In genomic region chr2:38738601-38739301, GRCm38 (mm10) we compare ENCODE assay signal across 16 mouse cellular contexts. TPM values are rescaled to one million over a fixed set of nuclear protein-coding genes. Genes with fewer than 3 reads are reported as not detected.
DNase-seq lines count a peak whose midpoint lies in the region; ATAC-seq lines count a peak whose summit lies in the region.
"Had no signal": no experiment of that assay in that cellular context is flagged by ENCODE, and none has a peak within 500 bp of the region (broad histone marks: within the 10 kb centered on the region; RNA-seq: fewer than 3 reads in every experiment).

No protein-coding gene starts in this region.

- H3K9me3 ChIP-seq in neural tube, embryonic 11.5 days (ENCODE audit: control insufficient read depth, low read length): no peaks in the 10 kb centered on the region
- H3K9me3 ChIP-seq in neural tube, embryonic 15.5 days (replicated peaks): no peaks in the 10 kb centered on the region
- H3K9me3 ChIP-seq in embryonic facial prominence, embryonic 12.5 days: no peaks in the 10 kb centered on the region
- no peaks in the 10 kb centered on the region for H3K9me3 ChIP-seq in midbrain, embryonic 16.5 days (replicated peaks; ENCODE audit: control insufficient read depth, low read length, poor library complexity, severe bottlenecking)
- H3K9me3 ChIP-seq: heart, embryonic 15.5 days; liver, embryonic 15.5 days; midbrain, embryonic 12.5 days; stomach, embryonic 15.5 days had no signal

- no peak overlapping the region for H3K4me2 ChIP-seq in neural tube, embryonic 11.5 days (ENCODE audit: low read depth)
- no peak overlapping the region for H3K4me2 ChIP-seq in neural tube, embryonic 15.5 days
- H3K4me2 ChIP-seq in embryonic facial prominence, embryonic 12.5 days (replicated peaks): no peak overlapping the region
- no peak overlapping the region for H3K4me2 ChIP-seq in midbrain, embryonic 16.5 days (ENCODE audit: low read length)
- H3K4me2 ChIP-seq: heart, embryonic 15.5 days; liver, embryonic 15.5 days; midbrain, embryonic 12.5 days; stomach, embryonic 15.5 days had no signal

- WGBS in neural tube, embryonic 11.5 days: 92% methylated on average over 14 of the region's 14 CpGs
- 88% methylated on average over 14 of the region's 14 CpGs for WGBS in neural tube, embryonic 15.5 days
- whole genome bisulfite sequencing in embryonic facial prominence, embryonic 12.5 days: 84% methylated on average over 14 of the region's 14 CpGs
- 54% methylated on average over 14 of the region's 14 CpGs for WGBS in midbrain, embryonic 16.5 days

- H3K27ac ChIP-seq in neural tube, embryonic 11.5 days (ENCODE audit: low read depth, low read length): no peak overlapping the region
- H3K27ac ChIP-seq in neural tube, embryonic 15.5 days (replicated peaks): no peak overlapping the region
- H3K27ac ChIP-seq in embryonic facial prominence, embryonic 12.5 days: no peak overlapping the region
- no peak overlapping the region for H3K27ac ChIP-seq in midbrain, embryonic 16.5 days (ENCODE audit: low read length)
- H3K27ac ChIP-seq: heart, adult 2 months; heart, embryonic 15.5 days; liver, embryonic 15.5 days; midbrain, embryonic 12.5 days; stomach, embryonic 15.5 days had no signal

- ATAC-seq in neural tube, embryonic 11.5 days (ENCODE audit: insufficient read depth, low FRiP score, low TSS enrichment): no peak
- ATAC-seq in neural tube, embryonic 15.5 days (ENCODE audit: low FRiP score): no peak
- ATAC-seq in embryonic facial prominence, embryonic 12.5 days (ENCODE audit: insufficient number of reproducible peaks, insufficient read depth, low FRiP score, low TSS enrichment): no peak
- peak; percentile 21; the same call in 1 of the 2 replicates for ATAC-seq in midbrain, embryonic 16.5 days
- ATAC-seq in megakaryocyte progenitor cell, adult 5-6 weeks (replicated peaks; ENCODE audit: poor library complexity): no peak
- ATAC-seq: Patski had no signal

- intact Hi-C loops in heart, postnatal 25 days (cut with DNase I): loop anchor here (1.0 to 5.0 kb wide), 3 partner anchors 78 to 306 kb away; no protein-coding TSS in a partner anchor

- 0 out of 2 replicates have a peak overlapping the region, but pooled peaks have one; percentile 7 for H3K9ac ChIP-seq in neural tube, embryonic 11.5 days (ENCODE audit: low read length)
- no peak overlapping the region for H3K9ac ChIP-seq in neural tube, embryonic 15.5 days (replicated peaks)
- H3K9ac ChIP-seq in embryonic facial prominence, embryonic 12.5 days: peak overlapping the region; percentile 19; the same call in 1 of the 2 replicates
- H3K9ac ChIP-seq in midbrain, embryonic 16.5 days (ENCODE audit: low read depth, low read length): no peak overlapping the region; the same call in 1 of the 2 replicates
- H3K9ac ChIP-seq: heart, embryonic 15.5 days; liver, embryonic 15.5 days; midbrain, embryonic 12.5 days; stomach, embryonic 15.5 days had no signal

- H3K27me3 ChIP-seq in neural tube, embryonic 11.5 days (ENCODE audit: control insufficient read depth, insufficient read depth, low read length): no peaks in the 10 kb centered on the region
- no peaks in the 10 kb centered on the region for H3K27me3 ChIP-seq in neural tube, embryonic 15.5 days (replicated peaks)
- H3K27me3 ChIP-seq in embryonic facial prominence, embryonic 12.5 days: no peaks in the 10 kb centered on the region
- no peaks in the 10 kb centered on the region for H3K27me3 ChIP-seq in midbrain, embryonic 16.5 days (ENCODE audit: control insufficient read depth, insufficient read depth, low read depth, low read length)
- H3K27me3 ChIP-seq: liver, embryonic 15.5 days; midbrain, embryonic 12.5 days; Patski; stomach, embryonic 15.5 days had no signal

- H3K4me3 ChIP-seq in neural tube, embryonic 11.5 days (ENCODE audit: low read depth, low read length): no peak overlapping the region
- no peak overlapping the region for H3K4me3 ChIP-seq in neural tube, embryonic 15.5 days (replicated peaks)
- no peak overlapping the region for H3K4me3 ChIP-seq in embryonic facial prominence, embryonic 12.5 days
- H3K4me3 ChIP-seq in midbrain, embryonic 16.5 days (ENCODE audit: low read depth, low read length): no peak overlapping the region
- H3K4me3 ChIP-seq: heart, adult 2 months; heart, embryonic 15.5 days; liver, embryonic 15.5 days; midbrain, embryonic 12.5 days; stomach, embryonic 15.5 days had no signal

- H3K36me3 ChIP-seq in neural tube, embryonic 11.5 days (ENCODE audit: control insufficient read depth, insufficient read depth, low read length): no peaks in the 10 kb centered on the region
- H3K36me3 ChIP-seq in neural tube, embryonic 15.5 days: peaks cover 19% of the 10 kb centered on the region; the same call in 1 of the 2 replicates
- no peaks in the 10 kb centered on the region for H3K36me3 ChIP-seq in embryonic facial prominence, embryonic 12.5 days
- H3K36me3 ChIP-seq in midbrain, embryonic 16.5 days (ENCODE audit: control insufficient read depth, insufficient read depth, low read length): peaks cover 3% of the 10 kb centered on the region; the same call in 1 of the 2 replicates
- H3K36me3 ChIP-seq: heart, embryonic 15.5 days; liver, embryonic 15.5 days; midbrain, embryonic 12.5 days; stomach, embryonic 15.5 days had no signal

- no peaks in the 10 kb centered on the region for H3K4me1 ChIP-seq in neural tube, embryonic 11.5 days (ENCODE audit: control insufficient read depth, insufficient read depth, low read length)
- H3K4me1 ChIP-seq in neural tube, embryonic 15.5 days: no peaks in the 10 kb centered on the region
- no peaks in the 10 kb centered on the region for H3K4me1 ChIP-seq in embryonic facial prominence, embryonic 12.5 days
- 0 out of 2 replicates have a peak, but pooled peaks cover 3% of the 10 kb centered on the region for H3K4me1 ChIP-seq in midbrain, embryonic 16.5 days (ENCODE audit: control insufficient read depth, insufficient read depth, low read length)
- H3K4me1 ChIP-seq: heart, embryonic 15.5 days; liver, embryonic 15.5 days; stomach, embryonic 15.5 days had no signal

- peak; percentile 86 for DNase-seq in heart, adult 11 months
- DNase-seq in heart, postnatal 25 days (ENCODE audit: low spot score): no peak
- no peak for DNase-seq in neural tube, embryonic 11.5 days (ENCODE audit: low spot score)
- no peak for DNase-seq in cerebellum, postnatal 10 days

RNA-seq across cellular contexts. Expression of gene Nr5a1, which starts 24.4 kb away (rescaled TPM):
- not detected for total RNA-seq in heart, postnatal 25 days (2021)
- polyA plus RNA-seq in neural tube, embryonic 11.5 days (2014; fragmentation: Nextera tagmentation; extraction: Ambion mirVana): 0.08 and 0.11 TPM in 2 replicates
- polyA plus RNA-seq in neural tube, embryonic 15.5 days (2015; fragmentation: Nextera tagmentation; extraction: Ambion mirVana): 0.05 and 0.10 TPM in 2 replicates
- polyA plus RNA-seq in embryonic facial prominence, embryonic 12.5 days (2016; fragmentation: Nextera tagmentation; extraction: Ambion mirVana): 0.33 and 0.95 TPM in 2 replicates
- 0.25 and 1.5 TPM in 2 replicates for polyA plus RNA-seq in midbrain, embryonic 16.5 days (2015; fragmentation: Nextera tagmentation; extraction: Ambion mirVana)
- not detected in 2 replicates for total RNA-seq in megakaryocyte progenitor cell, adult 5-6 weeks (2015)
- total RNA-seq in megakaryocyte progenitor cell, adult 5-6 weeks (2017): not detected in 2 replicates
- total RNA-seq: gastrocnemius, postnatal 10 days; heart, adult 2 months; left cerebral cortex, postnatal 14 days had no signal
- polyA plus RNA-seq: heart, embryonic 15.5 days; Patski had no signal

Comparison
In these comparisons a context has a peak if more than half of its experiments do, and no peak if none do; other contexts are left out.
1. H3K9ac ChIP-seq: peak in neural tube, embryonic 11.5 days (single experiment) and embryonic facial prominence, embryonic 12.5 days (single experiment); none in neural tube, embryonic 15.5 days (single experiment) and midbrain, embryonic 16.5 days (single experiment).